Mouse (Mus musculus) liver, postnatal 0 days (tissue): ENCODE measurements around the gene Hba-x. TPM values are rescaled to one million over a fixed set of nuclear protein-coding genes. Genes with fewer than 3 reads are reported as not detected.

Experiments used
- ATAC-seq: fragments of 200-750 bp; cut with Nextera tagmentation; 2 replicates; pipeline ENCODE4 v1.8.0; 2017; ENCODE audit warnings: mild to moderate bottlenecking, moderate library complexity
- DNase-seq: peaks from one replicate; pipeline ENCODE4 v3.0.0-alpha.2; 2016
- H3K27ac ChIP-seq: fragments of 300-500 bp; sonication (generic); 2 replicates; pipeline ENCODE4 v1.5.1; 2014; ENCODE audit warnings: antibody characterized with exemption, moderate library complexity, mild to moderate bottlenecking, low read depth
- H3K27me3 ChIP-seq: fragments of 300-500 bp; sonication (generic); 2 replicates; pipeline ENCODE4 v1.6.1; 2014; ENCODE audit warnings: low read length, control low read depth, mixed read lengths; ENCODE audit not compliant: insufficient read depth
- H3K36me3 ChIP-seq: fragments of 300-500 bp; sonication (generic); replicated peaks from 2 replicates; pipeline ENCODE4 v1.6.1; 2014; ENCODE audit warnings: mild to moderate bottlenecking, control low read depth, low read length, moderate library complexity, mixed read lengths; ENCODE audit not compliant: insufficient read depth
- H3K4me1 ChIP-seq: fragments of 300-500 bp; sonication (generic); 2 replicates; pipeline ENCODE4 v1.6.1; 2014; ENCODE audit warnings: antibody characterized with exemption, mild to moderate bottlenecking, control low read depth; ENCODE audit not compliant: insufficient read depth
- H3K4me2 ChIP-seq: fragments of 300-500 bp; sonication (generic); 2 replicates; pipeline ENCODE4 v1.6.1; 2014; ENCODE audit warnings: low read depth, mild to moderate bottlenecking, low read length, moderate library complexity, mixed read lengths
- H3K4me3 ChIP-seq: fragments of 300-500 bp; sonication (generic); 2 replicates; pipeline ENCODE4 v1.5.1; 2014; ENCODE audit warnings: low read depth, low read length
- H3K9ac ChIP-seq: fragments of 300-500 bp; sonication (generic); replicated peaks from 2 replicates; pipeline ENCODE4 v1.6.1; 2014; ENCODE audit warnings: mild to moderate bottlenecking, moderate library complexity
- H3K9me3 ChIP-seq: fragments of 300-500 bp; sonication (generic); 2 replicates; pipeline ENCODE4 v1.6.1; 2016; ENCODE audit warnings: mild to moderate bottlenecking, control low read depth, low read length, mixed read lengths
- CTCF ChIP-seq: sonication (generic); IDR thresholded peaks from 2 replicates; pipeline ENCODE4 v1.5.1; 2016; ENCODE audit warnings: antibody characterized with exemption, low read depth
- EP300 ChIP-seq: IDR thresholded peaks from 2 replicates; pipeline ENCODE4 v1.6.1; 2016; ENCODE audit warnings: antibody characterized with exemption, low read depth, mild to moderate bottlenecking
- WGBS: fragments of 180-500 bp; shearing (Covaris S2); extraction: QIAGEN DNeasy Blood & Tissue Kit; methylation state at CpG from one replicate; pipeline ENCODE4 v1.1.7; 2014; ENCODE audit not compliant: insufficient replicate concordance; 5-methylcytosine and 5-hydroxymethylcytosine counted together
- polyA plus RNA-seq: library from polyadenylated mRNA; unstranded; fragments of >200 nt; fragmentation: Nextera tagmentation; extraction: Ambion mirVana; gene quantifications from 2 replicates; pipeline ENCODE4 v1.2.1, GENCODE M21; 2015

Hba-x gene
- polyA plus RNA-seq, 1 experiment from 2014 or later: 5.6 TPM

GRCm38 (mm10) chr11:32267964-32268363, 8.2 kb upstream of the Hba-x start:
- 23% methylated on average over 5 of the region's 5 CpGs for WGBS
- Histone ChIP-seq H3K27me3 (no peaks in the 10 kb centered on the region), H3K36me3 (no peaks in the 10 kb centered on the region), H3K4me1 (peaks cover 35% of the 10 kb centered on the region), H3K9ac (peak overlapping the region; percentile 93), H3K27ac (peak overlapping the region; percentile 97), H3K9me3 (no peaks in the 10 kb centered on the region), H3K4me2 (peak overlapping the region; percentile 89), H3K4me3 (peak overlapping the region; percentile 76)
- TF ChIP-seq EP300 (0 out of 2 replicates have a peak, but pooled peaks have one; percentile 9), CTCF (no peak)
- ATAC-seq: peak; percentile 40
- no peak for DNase-seq

- DNase-seq: peak; percentile 71
- 61% methylated on average over 5 of the region's 5 CpGs for WGBS
- Histone ChIP-seq H3K9me3 (no peaks in the 10 kb centered on the region), H3K27me3 (no peaks in the 10 kb centered on the region), H3K4me1 (peaks cover 35% of the 10 kb centered on the region), H3K4me3 (no peak overlapping the region), H3K36me3 (no peaks in the 10 kb centered on the region), H3K27ac (peak overlapping the region; percentile 97), H3K9ac (peak overlapping the region; percentile 93), H3K4me2 (peak overlapping the region; percentile 89)
- peak; percentile 76 for ATAC-seq
- TF ChIP-seq EP300 (peak; percentile 98), CTCF (no peak)
Observed at GRCm38 (mm10) chr11:32268952-32269351, 7.2 kb upstream of the Hba-x start.

- Histone ChIP-seq H3K9me3 (no peaks in the 10 kb centered on the region), H3K27me3 (no peaks in the 10 kb centered on the region), H3K36me3 (no peaks in the 10 kb centered on the region), H3K27ac (no peak overlapping the region), H3K9ac (no peak overlapping the region), H3K4me2 (no peak overlapping the region), H3K4me3 (no peak overlapping the region), H3K4me1 (peaks cover 24% of the 10 kb centered on the region)
- WGBS: 34% methylated on average over 4 of the region's 4 CpGs
- ATAC-seq (no peak), DNase-seq (no peak)
- TF ChIP-seq EP300 (no peak), CTCF (no peak)
Observed at GRCm38 (mm10) chr11:32271178-32271577, 5.0 kb upstream of the Hba-x start.

GRCm38 (mm10) chr11:32277736-32278457, 1.7 kb downstream of the Hba-x start:
- Histone ChIP-seq H3K4me3 (no peak overlapping the region), H3K4me1 (peaks cover 18% of the 10 kb centered on the region)
- ATAC-seq: no peak

GRCm38 (mm10) chr11:32278458-32278957, 2.3 kb downstream of the Hba-x start:
- no peak overlapping the region for H3K4me2 ChIP-seq

More at GRCm38 (mm10) chr11:32277736-32278457, 1.7 kb downstream of the Hba-x start:
- Histone ChIP-seq H3K9ac (no peak overlapping the region), H3K4me2 (no peak overlapping the region), H3K36me3 (no peaks in the 10 kb centered on the region), H3K27ac (no peak overlapping the region), H3K9me3 (no peaks in the 10 kb centered on the region), H3K27me3 (peaks cover 19% of the 10 kb centered on the region; the same call in 1 of the 2 replicates)
- no peak for DNase-seq
- WGBS: 69% methylated on average over 21 of the region's 21 CpGs
- no peak for TF ChIP-seq EP300
- no peak for TF ChIP-seq CTCF

GRCm38 (mm10) chr11:32280646-32281045, 4.4 kb downstream of the Hba-x start:
- no peaks in the 10 kb centered on the region for H3K9me3 ChIP-seq

More at GRCm38 (mm10) chr11:32278458-32278957, 2.3 kb downstream of the Hba-x start:
- Histone ChIP-seq H3K4me3 (no peak overlapping the region), H3K27me3 (peaks cover 19% of the 10 kb centered on the region; the same call in 1 of the 2 replicates), H3K27ac (no peak overlapping the region), H3K36me3 (no peaks in the 10 kb centered on the region), H3K9ac (no peak overlapping the region), H3K4me1 (peaks cover 18% of the 10 kb centered on the region), H3K9me3 (no peaks in the 10 kb centered on the region)
- DNase-seq (no peak), ATAC-seq (no peak)
- WGBS: 79% methylated on average over 12 of the region's 12 CpGs
- TF ChIP-seq EP300 (no peak), CTCF (no peak)

More at GRCm38 (mm10) chr11:32280646-32281045, 4.4 kb downstream of the Hba-x start:
- 52% methylated on average over 2 of the region's 2 CpGs for WGBS
- DNase-seq (no peak), ATAC-seq (no peak)
- Histone ChIP-seq H3K4me3 (no peak overlapping the region), H3K27me3 (peaks cover 19% of the 10 kb centered on the region; the same call in 1 of the 2 replicates), H3K9ac (peak overlapping the region; percentile 62; the same call in 1 of the 2 replicates), H3K36me3 (no peaks in the 10 kb centered on the region), H3K4me1 (peaks cover 18% of the 10 kb centered on the region), H3K4me2 (peak overlapping the region; percentile 56), H3K27ac (peak overlapping the region; percentile 96)
- TF ChIP-seq EP300: no peak
- TF ChIP-seq CTCF: no peak
